Mouse (Mus musculus) lung, embryonic 16.5 days (tissue): Measurements from ENCODE around the gene Klf12. TPM values are rescaled to one million over a fixed set of nuclear protein-coding genes. Genes with fewer than 3 reads are reported as not detected.

Experiments used
- ATAC-seq: fragments of 200-750 bp; cut with Nextera tagmentation; 2 replicates; pipeline ENCODE4 v1.8.0; 2017; ENCODE audit warnings: low read depth, mild to moderate bottlenecking, moderate library complexity
- H3K27ac ChIP-seq: fragments of 300-500 bp; sonication (generic); 2 replicates; pipeline ENCODE4 v1.5.1; 2014; ENCODE audit warnings: mild to moderate bottlenecking, control low read depth, low read length
- H3K27me3 ChIP-seq: fragments of 300-500 bp; sonication (generic); 2 replicates; pipeline ENCODE4 v1.6.1; 2014; ENCODE audit warnings: low read depth, low read length, mixed read lengths; ENCODE audit not compliant: control insufficient read depth, insufficient read depth
- H3K36me3 ChIP-seq: fragments of 300-500 bp; sonication (generic); 2 replicates; pipeline ENCODE4 v1.6.1; 2014; ENCODE audit warnings: low read length; ENCODE audit not compliant: control insufficient read depth, insufficient read depth
- H3K4me1 ChIP-seq: fragments of 300-500 bp; sonication (generic); replicated peaks from 2 replicates; pipeline ENCODE4 v1.6.1; 2014; ENCODE audit warnings: low read length, mixed read lengths; ENCODE audit not compliant: control insufficient read depth, insufficient read depth
- H3K4me2 ChIP-seq: fragments of 300-500 bp; sonication (generic); 2 replicates; pipeline ENCODE4 v1.6.1; 2014; ENCODE audit warnings: low read depth, low read length, control low read depth
- H3K4me3 ChIP-seq: fragments of 300-500 bp; sonication (generic); 2 replicates; pipeline ENCODE4 v1.5.1; 2014; ENCODE audit warnings: mild to moderate bottlenecking, low read length, control low read depth
- H3K9ac ChIP-seq: fragments of 300-500 bp; sonication (generic); 2 replicates; pipeline ENCODE4 v1.6.1; 2014; ENCODE audit warnings: low read length, control low read depth
- H3K9me3 ChIP-seq: fragments of 300-500 bp; sonication (generic); 2 replicates; pipeline ENCODE4 v1.6.1; 2016; ENCODE audit warnings: low read length; ENCODE audit not compliant: control insufficient read depth
- WGBS: fragments of 180-500 bp; shearing (Covaris S2); extraction: QIAGEN DNeasy Blood & Tissue Kit; methylation state at CpG from one replicate; pipeline ENCODE4 v1.1.7; 2014; 5-methylcytosine and 5-hydroxymethylcytosine counted together
- polyA plus RNA-seq: library from polyadenylated mRNA; unstranded; fragments of >200 nt; fragmentation: Nextera tagmentation; extraction: Ambion mirVana; gene quantifications from 2 replicates; pipeline ENCODE4 v1.2.1, GENCODE M21; 2015

The Klf12 gene
- polyA plus RNA-seq, 1 experiment from 2014 or later = 10.8 TPM

DNA sequence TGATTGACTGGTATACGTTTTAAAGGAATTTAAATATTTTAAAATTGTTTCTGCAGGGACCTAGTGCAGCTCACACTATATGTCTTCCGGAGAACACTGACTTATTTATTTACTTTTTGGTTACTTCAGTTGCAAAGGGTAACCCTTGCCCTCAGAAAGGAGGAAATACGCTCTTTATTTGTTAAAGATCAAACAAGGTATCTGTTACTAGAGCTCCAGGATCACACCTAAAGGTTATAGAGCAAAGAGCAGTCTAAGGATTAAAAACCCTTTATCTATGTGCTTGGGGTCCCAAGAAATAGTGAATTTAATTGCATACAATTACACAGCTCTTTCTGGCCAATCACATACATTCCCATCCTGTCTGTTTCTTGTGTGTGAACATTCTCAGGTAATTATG, 188.7 kb downstream of the Klf12 start:
- Histone ChIP-seq H3K9me3 (no peaks in the 10 kb centered on the region), H3K4me2 (no peak overlapping the region), H3K4me3 (no peak overlapping the region), H3K27me3 (no peaks in the 10 kb centered on the region), H3K4me1 (no peaks in the 10 kb centered on the region; the same call in 1 of the 2 replicates), H3K27ac (no peak overlapping the region), H3K9ac (no peak overlapping the region), H3K36me3 (no peaks in the 10 kb centered on the region)
- 54% methylated on average over 3 of the region's 3 CpGs for WGBS
- ATAC-seq = no peak

DNA sequence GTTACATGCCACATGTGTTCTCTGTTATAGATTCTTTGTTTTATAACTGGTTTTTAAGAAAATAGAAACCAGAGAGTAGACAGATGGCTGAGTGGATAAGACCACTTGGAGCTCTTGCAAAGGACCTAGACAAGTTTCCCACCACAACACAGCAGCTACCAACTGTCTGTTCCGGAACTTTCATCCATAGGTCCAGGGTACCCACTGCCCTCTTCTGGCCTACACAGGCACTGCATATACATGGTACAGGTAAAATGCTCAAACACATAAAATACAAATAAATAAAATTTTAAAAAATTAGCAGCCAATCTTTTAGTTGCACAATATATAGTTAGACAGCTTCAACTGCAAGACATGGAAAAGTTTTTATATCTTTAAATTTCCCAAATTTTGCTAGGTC, 194.0 kb downstream of the Klf12 start:
- no peak overlapping the region for H3K27ac ChIP-seq
- ATAC-seq = no peak
- no peak overlapping the region for H3K4me2 ChIP-seq
- no peak overlapping the region for H3K9ac ChIP-seq
- no peak overlapping the region for H3K4me3 ChIP-seq
- no peaks in the 10 kb centered on the region for H3K36me3 ChIP-seq
- H3K27me3 ChIP-seq = no peaks in the 10 kb centered on the region
- no peaks in the 10 kb centered on the region for H3K9me3 ChIP-seq
- 97% methylated on average over 1 of the region's 1 CpGs for WGBS
- no peaks in the 10 kb centered on the region for H3K4me1 ChIP-seq

GRCm38 (mm10) chr14:100079620-100080019, 204.9 kb downstream of the Klf12 start:
- Histone ChIP-seq H3K4me3 (no peak overlapping the region), H3K27ac (no peak overlapping the region), H3K9ac (no peak overlapping the region), H3K9me3 (no peaks in the 10 kb centered on the region), H3K4me2 (no peak overlapping the region), H3K27me3 (no peaks in the 10 kb centered on the region), H3K36me3 (no peaks in the 10 kb centered on the region), H3K4me1 (no peaks in the 10 kb centered on the region)
- ATAC-seq = no peak
- 65% methylated on average over 4 of the region's 4 CpGs for WGBS

- Histone ChIP-seq H3K27me3 (no peaks in the 10 kb centered on the region), H3K9me3 (no peaks in the 10 kb centered on the region), H3K4me3 (no peak overlapping the region), H3K4me2 (no peak overlapping the region), H3K9ac (no peak overlapping the region), H3K27ac (no peak overlapping the region), H3K36me3 (no peaks in the 10 kb centered on the region), H3K4me1 (no peaks in the 10 kb centered on the region)
- 63% methylated on average over 12 of the region's 12 CpGs for WGBS
- ATAC-seq = 0 out of 2 replicates have a peak, but pooled peaks have one; percentile 15
Measured at GRCm38 (mm10) chr14:100072431-100073195, 211.9 kb downstream of the Klf12 start.

DNA sequence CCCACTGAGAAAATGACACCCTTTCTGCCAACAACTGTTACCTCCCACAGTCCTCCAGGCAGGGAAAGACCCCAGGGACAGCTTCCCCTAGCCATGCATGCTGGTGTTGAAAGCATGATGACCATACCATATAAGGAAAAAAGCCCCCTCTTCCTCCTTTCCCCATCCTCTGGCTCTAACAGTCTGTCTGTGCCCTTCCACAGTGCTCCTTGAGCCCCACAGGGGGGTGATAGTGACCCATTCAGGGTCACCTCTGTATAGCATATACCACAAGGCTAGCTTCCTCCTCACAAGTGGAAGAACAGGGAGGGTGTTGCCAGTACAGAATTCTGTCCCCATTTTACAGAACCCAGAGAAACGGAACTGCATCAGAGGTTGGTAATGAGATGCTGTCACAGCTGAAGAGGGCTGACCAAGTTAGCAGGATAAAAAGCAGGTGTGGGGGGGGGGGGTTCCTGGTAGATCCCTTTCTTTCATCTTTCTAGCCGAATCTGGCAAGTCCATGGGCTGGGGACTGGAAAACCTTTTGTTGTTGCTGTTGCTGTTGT, 214.9 kb downstream of the Klf12 start:
- H3K27me3 ChIP-seq = no peaks in the 10 kb centered on the region
- no peaks in the 10 kb centered on the region for H3K9me3 ChIP-seq
- no peak for ATAC-seq
- no peaks in the 10 kb centered on the region for H3K36me3 ChIP-seq
- no peak overlapping the region for H3K27ac ChIP-seq
- H3K4me3 ChIP-seq = no peak overlapping the region
- no peak overlapping the region for H3K9ac ChIP-seq
- H3K4me2 ChIP-seq = no peak overlapping the region
- WGBS = 64% methylated on average over 2 of the region's 2 CpGs
- no peaks in the 10 kb centered on the region for H3K4me1 ChIP-seq

DNA sequence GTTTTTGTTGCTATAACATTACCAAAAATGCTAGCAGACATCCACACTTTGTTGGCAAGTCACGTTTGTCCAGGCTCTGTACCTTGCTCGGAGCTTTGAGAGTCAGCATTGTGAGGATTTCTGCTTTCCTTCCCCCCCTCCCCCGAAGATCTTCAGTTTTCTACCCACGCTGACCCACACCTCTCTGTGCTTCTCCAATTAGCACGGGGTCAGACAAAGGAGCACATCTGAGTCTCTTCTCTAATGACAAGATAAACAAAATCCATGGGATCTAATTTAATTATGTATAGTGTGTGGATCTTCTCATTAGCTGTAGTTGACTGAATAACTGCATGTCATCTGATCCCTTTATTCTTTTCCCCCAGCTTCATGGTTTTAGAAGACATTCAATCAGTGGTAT, 215.8 kb downstream of the Klf12 start:
- Histone ChIP-seq H3K27me3 (no peaks in the 10 kb centered on the region), H3K4me3 (no peak overlapping the region), H3K4me1 (no peaks in the 10 kb centered on the region), H3K9me3 (no peaks in the 10 kb centered on the region), H3K4me2 (no peak overlapping the region), H3K9ac (no peak overlapping the region), H3K27ac (no peak overlapping the region), H3K36me3 (no peaks in the 10 kb centered on the region)
- no peak for ATAC-seq
- WGBS = 46% methylated on average over 5 of the region's 5 CpGs

GRCm38 (mm10) chr14:100062516-100062915, 222.0 kb downstream of the Klf12 start:
- no peaks in the 10 kb centered on the region for H3K9me3 ChIP-seq
- H3K27ac ChIP-seq = no peak overlapping the region
- ATAC-seq = no peak
- H3K4me2 ChIP-seq = no peak overlapping the region
- H3K9ac ChIP-seq = no peak overlapping the region
- 100% methylated on average over 1 of the region's 1 CpGs for WGBS
- H3K4me1 ChIP-seq = no peaks in the 10 kb centered on the region
- H3K4me3 ChIP-seq = no peak overlapping the region
- H3K36me3 ChIP-seq = no peaks in the 10 kb centered on the region
- H3K27me3 ChIP-seq = no peaks in the 10 kb centered on the region

GRCm38 (mm10) chr14:100054150-100054549, 230.3 kb downstream of the Klf12 start:
- WGBS = 60% methylated on average over 2 of the region's 2 CpGs
- H3K9ac ChIP-seq = no peak overlapping the region
- H3K4me3 ChIP-seq = no peak overlapping the region
- no peak overlapping the region for H3K27ac ChIP-seq
- no peak for ATAC-seq
- no peaks in the 10 kb centered on the region for H3K36me3 ChIP-seq
- H3K4me1 ChIP-seq = no peaks in the 10 kb centered on the region
- no peaks in the 10 kb centered on the region for H3K27me3 ChIP-seq
- no peaks in the 10 kb centered on the region for H3K9me3 ChIP-seq
- H3K4me2 ChIP-seq = no peak overlapping the region

DNA sequence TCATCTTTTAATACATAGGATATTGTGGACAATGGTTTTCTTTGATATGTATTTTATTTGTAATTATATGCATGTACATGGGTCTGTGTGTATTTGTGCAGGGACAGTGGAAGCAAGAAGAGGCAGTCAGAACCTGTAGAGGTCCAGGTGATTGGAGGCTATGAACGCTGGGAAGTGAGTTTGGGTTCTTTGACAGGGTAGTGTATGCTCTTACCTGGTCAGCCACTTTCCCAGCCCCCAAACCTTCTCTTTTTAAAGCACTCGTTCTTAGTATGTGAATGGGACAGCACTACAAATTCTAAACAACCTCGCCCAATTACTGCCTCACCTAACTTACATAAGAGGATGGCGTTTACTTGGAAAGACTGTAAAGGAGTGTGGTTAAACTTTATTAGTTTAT, 231.0 kb downstream of the Klf12 start:
- ATAC-seq = no peak
- WGBS = 79% methylated on average over 4 of the region's 4 CpGs
- H3K4me3 ChIP-seq = no peak overlapping the region

More for the DNA sequence above, 231.0 kb downstream of the Klf12 start:
- Histone ChIP-seq H3K9me3 (no peaks in the 10 kb centered on the region), H3K9ac (no peak overlapping the region), H3K36me3 (no peaks in the 10 kb centered on the region), H3K4me1 (no peaks in the 10 kb centered on the region), H3K27ac (no peak overlapping the region), H3K27me3 (no peaks in the 10 kb centered on the region), H3K4me2 (no peak overlapping the region)
